Mouse (Mus musculus): ENCODE results near the gene Slc22a22. TPM values are rescaled to one million over a fixed set of nuclear protein-coding genes. Genes with fewer than 3 reads are reported as not detected.

Slc22a22 gene
- polyA plus RNA-seq, 2 experiments: not detected

GRCm38 (mm10) chr15:57482509-57482908 lies 5.1 kb upstream of the Slc22a22 start:
- DNase-seq (ENCODE audit: low read depth in 3 of 3, low spot score in 3 of 3) (no peak), ATAC-seq (ENCODE audit: insufficient read depth) (no peak)
- Histone ChIP-seq H3K27me3 (ENCODE audit: control insufficient read depth, insufficient read depth, low read length) (no peaks in the 10 kb centered on the region), H3K4me2 (ENCODE audit: low read depth) (no peak overlapping the region), H3K4me1 (replicated peaks; ENCODE audit: control insufficient read depth in 2 of 2, insufficient read depth in 2 of 2, low read length in 1 of 2) (no peaks in the 10 kb centered on the region), H3K36me3 (replicated peaks; ENCODE audit: control insufficient read depth, insufficient read depth, low read depth) (no peaks in the 10 kb centered on the region), H3K27ac (no peak overlapping the region), H3K9ac (replicated peaks) (no peak overlapping the region), H3K9me3 (ENCODE audit: control insufficient read depth, low read length) (no peaks in the 10 kb centered on the region), H3K4me3 (ENCODE audit: insufficient read depth in 1 of 2, low read depth in 2 of 2, low read length in 2 of 2) (no peak overlapping the region)
- 45% methylated on average over 2 of the region's 2 CpGs for WGBS (ENCODE audit: insufficient replicate concordance)
- TF ChIP-seq CTCF (IDR thresholded peaks at IDR 0.05; ENCODE audit: low read depth) (no peak), EP300 (IDR thresholded peaks at IDR 0.05; ENCODE audit: low read depth) (no peak)

GRCm38 (mm10) chr15:57471648-57472047 lies 5.8 kb downstream of the Slc22a22 start:
- no peaks in the 10 kb centered on the region for H3K9me3 ChIP-seq (ENCODE audit: control insufficient read depth, low read length)
- H3K4me1 ChIP-seq (replicated peaks; ENCODE audit: control insufficient read depth in 2 of 2, insufficient read depth in 2 of 2, low read length in 1 of 2): no peaks in the 10 kb centered on the region
- no peak overlapping the region for H3K27ac ChIP-seq
- no peak overlapping the region for H3K4me3 ChIP-seq (ENCODE audit: insufficient read depth in 1 of 2, low read depth in 2 of 2, low read length in 2 of 2)
- H3K4me2 ChIP-seq (ENCODE audit: low read depth): no peak overlapping the region
- no peaks in the 10 kb centered on the region for H3K36me3 ChIP-seq (replicated peaks; ENCODE audit: control insufficient read depth, insufficient read depth, low read depth)
- H3K9ac ChIP-seq (replicated peaks): no peak overlapping the region
- no peaks in the 10 kb centered on the region for H3K27me3 ChIP-seq (ENCODE audit: control insufficient read depth, insufficient read depth, low read length)
- 61% methylated on average over 3 of the region's 3 CpGs for WGBS (ENCODE audit: insufficient replicate concordance)
- ATAC-seq (ENCODE audit: insufficient read depth): no peak
- TF ChIP-seq CTCF (IDR thresholded peaks at IDR 0.05; ENCODE audit: low read depth): no peak
- no peak for TF ChIP-seq EP300 (IDR thresholded peaks at IDR 0.05; ENCODE audit: low read depth)
- DNase-seq (ENCODE audit: low read depth in 3 of 3, low spot score in 3 of 3): no peak

GRCm38 (mm10) chr15:57465996-57466395 lies 11.4 kb downstream of the Slc22a22 start:
- Histone ChIP-seq H3K9me3 (ENCODE audit: control insufficient read depth, low read length) (no peaks in the 10 kb centered on the region), H3K4me1 (replicated peaks; ENCODE audit: control insufficient read depth in 2 of 2, insufficient read depth in 2 of 2, low read length in 1 of 2) (no peaks in the 10 kb centered on the region), H3K9ac (replicated peaks) (no peak overlapping the region), H3K36me3 (replicated peaks; ENCODE audit: control insufficient read depth, insufficient read depth, low read depth) (no peaks in the 10 kb centered on the region), H3K4me2 (ENCODE audit: low read depth) (no peak overlapping the region), H3K27ac (no peak overlapping the region), H3K27me3 (ENCODE audit: control insufficient read depth, insufficient read depth, low read length) (no peaks in the 10 kb centered on the region), H3K4me3 (ENCODE audit: insufficient read depth in 1 of 2, low read depth in 2 of 2, low read length in 2 of 2) (no peak overlapping the region)
- no peak for ATAC-seq (ENCODE audit: insufficient read depth)
- TF ChIP-seq EP300 (IDR thresholded peaks at IDR 0.05; ENCODE audit: low read depth): no peak
- no peak for TF ChIP-seq CTCF (IDR thresholded peaks at IDR 0.05; ENCODE audit: low read depth)
- no peak for DNase-seq (ENCODE audit: low read depth in 3 of 3, low spot score in 3 of 3)

- ATAC-seq (ENCODE audit: insufficient read depth) (no peak), DNase-seq (ENCODE audit: low read depth in 3 of 3, low spot score in 3 of 3) (no peak)
- Histone ChIP-seq H3K4me3 (ENCODE audit: insufficient read depth in 1 of 2, low read depth in 2 of 2, low read length in 2 of 2) (no peak overlapping the region), H3K4me1 (replicated peaks; ENCODE audit: control insufficient read depth in 2 of 2, insufficient read depth in 2 of 2, low read length in 1 of 2) (no peaks in the 10 kb centered on the region), H3K27ac (no peak overlapping the region), H3K9ac (replicated peaks) (no peak overlapping the region), H3K27me3 (ENCODE audit: control insufficient read depth, insufficient read depth, low read length) (no peaks in the 10 kb centered on the region), H3K4me2 (ENCODE audit: low read depth) (no peak overlapping the region), H3K9me3 (ENCODE audit: control insufficient read depth, low read length) (no peaks in the 10 kb centered on the region), H3K36me3 (replicated peaks; ENCODE audit: control insufficient read depth, insufficient read depth, low read depth) (no peaks in the 10 kb centered on the region)
- 57% methylated on average over 6 of the region's 6 CpGs for WGBS (ENCODE audit: insufficient replicate concordance)
- TF ChIP-seq EP300 (IDR thresholded peaks at IDR 0.05; ENCODE audit: low read depth): no peak
- TF ChIP-seq CTCF (IDR thresholded peaks at IDR 0.05; ENCODE audit: low read depth): no peak
Measured at GRCm38 (mm10) chr15:57465061-57465460, 12.4 kb downstream of the Slc22a22 start.

GRCm38 (mm10) chr15:57464066-57464465 lies 13.4 kb downstream of the Slc22a22 start:
- H3K27me3 ChIP-seq (ENCODE audit: control insufficient read depth, insufficient read depth, low read length): no peaks in the 10 kb centered on the region
- no peak overlapping the region for H3K4me2 ChIP-seq (ENCODE audit: low read depth)
- no peak for DNase-seq (ENCODE audit: low read depth in 3 of 3, low spot score in 3 of 3)
- H3K36me3 ChIP-seq (replicated peaks; ENCODE audit: control insufficient read depth, insufficient read depth, low read depth): no peaks in the 10 kb centered on the region
- H3K27ac ChIP-seq: no peak overlapping the region
- H3K4me3 ChIP-seq (ENCODE audit: insufficient read depth in 1 of 2, low read depth in 2 of 2, low read length in 2 of 2): no peak overlapping the region
- H3K9ac ChIP-seq (replicated peaks): no peak overlapping the region
- 73% methylated on average over 11 of the region's 11 CpGs for WGBS (ENCODE audit: insufficient replicate concordance)
- no peak for TF ChIP-seq CTCF (IDR thresholded peaks at IDR 0.05; ENCODE audit: low read depth)
- TF ChIP-seq EP300 (IDR thresholded peaks at IDR 0.05; ENCODE audit: low read depth): no peak
- H3K4me1 ChIP-seq (replicated peaks; ENCODE audit: control insufficient read depth in 2 of 2, insufficient read depth in 2 of 2, low read length in 1 of 2): no peaks in the 10 kb centered on the region
- no peak for ATAC-seq (ENCODE audit: insufficient read depth)
- H3K9me3 ChIP-seq (ENCODE audit: control insufficient read depth, low read length): no peaks in the 10 kb centered on the region
